Mouse (Mus musculus): ENCODE measurements around the gene Mab21l1.

- TF ChIP-seq CTCF (IDR thresholded peaks at IDR 0.05; ENCODE audit: insufficient read depth, low read length) (no peak), POLR2A (IDR thresholded peaks at IDR 0.05; ENCODE audit: borderline replicate concordance, extremely low read depth, low read depth, low read length) (no peak)
These were observed 37.3 kb downstream of the Mab21l1 start for GRCm38 (mm10) chr3:55819598-55819997.
